Mouse (Mus musculus) neural tube, postnatal 0 days (tissue): Measurements from ENCODE around the gene C2cd4b. TPM values are rescaled to one million over a fixed set of nuclear protein-coding genes. Genes with fewer than 3 reads are reported as not detected.

Source experiments
- microRNA-seq: library from miRNA; unstranded; fragments of <30 nt; microRNA quantifications from one replicate; pipeline ENCODE4, GENCODE M21; 2016
- polyA plus RNA-seq: library from polyadenylated mRNA; unstranded; fragments of >200 nt; fragmentation: Nextera tagmentation; extraction: Ambion mirVana; gene quantifications from 2 replicates; pipeline ENCODE4 v1.2.1, GENCODE M21; 2015

C2cd4b gene
- 2.7 and 4.1 TPM in 2 replicates for polyA plus RNA-seq

GRCm38 (mm10) chr9:67759163-67759955 is at the start of gene C2cd4b:
TSS of gene C2cd4b (plus strand) at chr9:67759437.

Small RNA genes within 50 kb of the gene (microRNA-seq; reads per million reads assigned to microRNA genes)
- gene Mir7241 (not detected), gene Mir7242 (not detected)

Other genes starting within 250 kb of the C2cd4b start
- gene Tln2, start 199.7 kb upstream of the C2cd4b start, polyA plus RNA-seq: 88.1 and 88.8 TPM in 2 replicates
- 1.1 and 1.3 TPM in 2 replicates for gene C2cd4a, start 72.9 kb downstream of the C2cd4b start, polyA plus RNA-seq
- gene Vps13c, start 81.0 kb downstream of the C2cd4b start, polyA plus RNA-seq: 9.5 and 9.9 TPM in 2 replicates